Mouse (Mus musculus) layer of hippocampus, adult 9-10 months (tissue): Measurements from ENCODE around the gene Fam151b.

ENCODE experiments used
- DNase-seq: peaks from one replicate; pipeline ENCODE4 v3.0.0; 2022; ENCODE audit warnings: low spot score

Gene Fam151b

DNA sequence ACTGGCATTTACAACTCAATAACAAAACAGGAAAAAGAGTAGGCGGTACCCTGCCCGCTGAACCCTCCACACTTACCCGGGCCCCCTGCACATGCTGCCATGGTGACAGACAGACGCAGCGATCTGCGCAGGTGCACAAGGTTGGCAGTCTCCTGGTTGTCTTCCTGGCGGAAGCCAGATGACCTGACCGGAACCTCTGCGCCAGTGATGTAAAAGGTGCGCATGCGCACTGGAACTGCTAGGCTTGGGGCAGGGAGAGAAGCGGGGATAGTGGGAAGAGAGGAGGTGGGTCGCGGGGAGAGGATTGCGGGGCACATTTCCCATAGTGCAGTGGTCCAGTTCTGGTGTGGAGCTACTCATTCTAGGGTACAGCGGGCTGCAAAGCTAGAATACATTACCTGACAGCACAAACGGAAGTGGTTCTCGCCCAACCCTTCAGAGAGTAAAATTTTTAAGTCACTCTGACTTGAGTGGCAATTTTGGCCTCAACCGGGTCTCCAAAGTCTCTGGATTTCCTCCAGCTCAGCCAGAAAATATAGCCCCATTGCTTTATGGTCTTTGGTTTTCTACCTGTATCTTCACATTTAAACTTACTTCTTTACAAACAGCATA lies at the start of gene Fam151b:
Gene Fam151b, minus strand, starts transcription at position 164 of the 612 bp plus-strand sequence.
- peak; percentile 76 for DNase-seq

DNA sequence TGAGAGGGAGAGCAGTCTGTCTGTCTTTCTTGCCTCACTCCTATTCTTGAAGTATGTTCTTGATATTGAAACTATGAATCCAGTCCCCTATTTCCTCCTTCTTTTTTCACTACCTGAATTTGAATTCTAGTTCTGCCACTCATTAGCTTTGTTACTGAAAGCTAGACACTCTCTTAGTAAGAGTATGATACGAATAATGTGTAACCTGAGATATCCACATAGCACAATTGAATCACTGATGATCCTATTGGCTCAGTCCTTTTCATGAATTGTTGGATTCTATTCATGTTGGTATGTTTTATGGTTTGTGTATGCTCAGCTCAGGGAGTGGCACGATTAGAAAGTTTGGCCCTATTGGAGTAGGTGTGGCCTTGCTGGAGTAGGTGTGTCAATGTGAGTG lies 48.4 kb upstream of the Fam151b start:
- no peak for DNase-seq

DNA sequence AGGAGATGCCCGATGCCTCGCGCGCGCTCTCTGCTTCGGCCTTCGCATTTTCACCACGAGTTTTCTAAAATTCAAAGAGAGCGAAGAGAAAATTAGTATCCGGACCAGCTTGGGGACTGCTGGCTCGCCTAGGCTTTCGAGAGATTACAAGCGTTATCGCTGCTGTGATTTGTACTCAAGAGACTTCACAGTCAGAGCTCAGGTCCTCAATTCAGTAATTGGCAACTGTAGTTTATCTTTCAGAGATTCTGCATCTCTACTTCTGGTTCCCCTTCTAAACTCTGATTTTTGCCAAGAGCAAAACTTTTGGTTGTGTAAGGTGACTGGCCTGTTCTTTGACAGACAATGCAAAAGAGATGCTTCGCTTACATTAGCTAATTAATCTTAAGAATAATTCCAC lies 47.4 kb upstream of the Fam151b start:
- no peak for DNase-seq

DNA sequence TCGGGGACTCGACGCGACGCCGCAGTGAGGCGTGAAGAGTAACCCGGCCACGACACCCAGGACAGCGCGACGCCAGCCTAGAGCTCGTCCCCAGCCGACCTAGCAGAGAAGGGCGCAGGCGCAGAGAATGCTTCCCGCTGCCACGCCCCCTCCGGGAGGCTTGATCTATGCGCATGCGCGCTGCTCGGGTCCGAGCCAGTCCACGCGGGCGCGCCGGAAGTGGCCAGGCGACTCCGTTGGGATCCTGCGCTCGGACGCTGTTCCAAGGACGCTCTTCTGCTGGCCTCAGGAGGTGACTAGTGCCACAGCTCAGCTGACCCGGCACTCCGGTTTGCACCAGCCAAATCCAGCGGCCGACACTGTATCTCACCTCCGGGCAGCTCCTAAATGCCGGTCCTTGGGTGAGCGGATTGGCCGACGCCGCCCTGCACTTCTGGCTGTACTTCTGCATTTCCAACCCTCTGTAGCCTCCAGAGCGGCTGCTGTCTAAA lies 47.0 kb upstream of the Fam151b start, which contains the start of gene Zfyve16:
Gene Zfyve16, minus strand, starts transcription at position 148 of the 491 bp plus-strand sequence.
- DNase-seq: peak; percentile 91

DNA sequence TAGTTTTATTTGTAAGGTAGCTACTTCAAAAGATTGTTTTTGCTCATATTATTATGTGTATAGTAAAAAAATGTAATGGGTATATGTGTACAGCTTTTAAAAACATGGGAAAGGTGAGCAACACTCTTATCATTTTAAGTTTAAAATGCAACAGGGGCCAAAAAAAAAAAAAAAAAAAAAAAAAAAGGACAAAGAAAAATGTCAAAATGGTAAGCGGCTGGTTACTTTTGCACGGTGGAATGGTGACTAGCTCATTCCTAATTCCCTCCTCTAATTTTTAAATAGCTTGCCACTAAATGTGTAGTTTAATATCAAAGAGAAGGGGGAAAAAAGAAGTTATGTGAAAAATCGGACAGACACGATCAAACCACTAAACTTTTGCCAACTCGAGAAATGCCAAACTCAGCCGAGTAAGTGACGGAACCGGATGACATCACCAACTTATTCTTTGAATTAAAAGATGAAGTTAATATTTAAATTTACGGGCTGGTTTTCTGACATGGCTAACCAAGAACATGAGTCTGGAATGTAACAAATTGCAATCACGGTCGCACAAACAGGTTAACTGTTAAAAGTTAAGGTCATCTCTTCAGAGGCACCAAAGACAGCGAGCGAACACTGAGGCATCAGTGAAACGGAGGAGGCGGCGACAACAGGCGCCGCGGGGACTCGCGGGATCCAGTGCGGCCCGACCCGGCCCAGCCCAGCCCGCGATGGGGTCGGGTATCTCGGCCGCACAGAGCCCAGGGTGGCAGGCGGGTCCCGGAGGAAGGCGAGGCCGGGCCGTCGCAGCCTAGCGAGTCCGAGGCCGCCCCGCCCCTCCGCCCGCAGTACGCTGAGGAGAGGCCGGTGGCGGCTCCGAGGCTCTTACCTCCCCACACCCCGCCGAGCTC lies 46.3 kb upstream of the Fam151b start:
- no peak for DNase-seq

DNA sequence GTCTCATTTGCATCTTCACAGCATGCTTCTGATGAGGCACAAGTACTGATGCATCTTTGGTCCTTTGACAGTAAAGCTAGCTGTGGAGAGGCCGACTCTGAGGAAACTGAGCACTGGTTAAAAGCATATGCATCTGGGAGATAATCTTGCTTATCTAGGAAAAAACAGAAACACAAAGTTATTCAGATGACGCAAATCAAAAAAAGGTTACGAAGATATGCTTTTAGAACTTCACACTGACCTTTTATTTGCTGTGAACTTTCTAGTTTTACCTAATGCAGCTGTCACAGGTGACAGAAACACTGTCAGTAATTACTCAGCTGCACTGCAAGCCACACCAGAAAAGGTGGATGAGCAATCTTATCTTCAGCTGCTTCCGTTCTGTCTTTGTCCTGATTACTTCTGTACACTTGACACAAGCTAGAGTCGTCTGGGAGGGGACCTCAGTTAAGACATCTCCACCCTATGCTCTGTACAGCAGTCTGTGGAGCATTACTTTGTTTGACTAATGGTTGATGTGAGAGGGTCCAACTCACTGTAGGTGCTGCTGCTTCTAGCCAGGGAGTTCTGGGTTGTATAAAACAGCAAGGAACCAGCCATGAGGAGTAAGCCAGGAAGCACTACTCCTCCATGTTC lies 39.5 kb upstream of the Fam151b start:
- no peak for DNase-seq

DNA sequence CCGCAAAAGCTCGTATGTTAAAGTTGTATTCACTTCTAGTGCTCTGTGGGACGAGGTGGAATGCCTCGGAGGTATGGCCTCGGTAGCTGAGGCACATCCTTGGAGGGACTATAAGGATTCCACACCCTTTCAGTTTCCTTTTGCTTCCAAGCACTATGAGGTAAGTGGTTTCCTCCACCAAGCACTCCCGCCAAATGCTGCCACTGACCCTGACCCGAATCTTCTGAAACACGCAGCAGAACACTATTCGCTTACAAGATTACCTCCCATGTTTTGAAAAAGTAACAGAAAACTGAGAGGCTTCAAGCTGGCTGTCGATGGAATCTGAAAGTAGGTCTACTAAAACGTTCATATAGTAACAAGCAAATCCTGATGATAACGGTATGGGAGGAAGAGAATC lies 21.1 kb upstream of the Fam151b start:
- no peak for DNase-seq

DNA sequence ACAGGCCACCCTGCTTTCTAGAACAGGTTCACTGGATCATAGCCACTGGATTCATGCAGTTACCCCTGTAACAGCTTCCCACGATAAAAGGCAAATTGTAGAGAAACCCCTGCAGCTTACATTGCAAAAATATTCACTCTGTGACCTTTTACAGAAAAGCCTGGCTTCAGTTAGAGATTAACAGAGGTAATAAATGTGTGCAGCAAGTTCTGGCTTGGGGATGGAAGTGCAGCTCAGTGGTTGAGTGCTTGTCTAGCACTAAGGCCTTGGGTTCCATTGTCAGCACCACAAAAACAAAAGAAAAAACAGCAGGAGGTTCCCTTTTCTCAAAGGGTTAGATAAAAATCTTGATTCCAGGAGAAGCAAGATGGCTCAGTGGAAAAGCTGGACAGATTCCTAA lies 8.1 kb upstream of the Fam151b start:
- no peak for DNase-seq

DNA sequence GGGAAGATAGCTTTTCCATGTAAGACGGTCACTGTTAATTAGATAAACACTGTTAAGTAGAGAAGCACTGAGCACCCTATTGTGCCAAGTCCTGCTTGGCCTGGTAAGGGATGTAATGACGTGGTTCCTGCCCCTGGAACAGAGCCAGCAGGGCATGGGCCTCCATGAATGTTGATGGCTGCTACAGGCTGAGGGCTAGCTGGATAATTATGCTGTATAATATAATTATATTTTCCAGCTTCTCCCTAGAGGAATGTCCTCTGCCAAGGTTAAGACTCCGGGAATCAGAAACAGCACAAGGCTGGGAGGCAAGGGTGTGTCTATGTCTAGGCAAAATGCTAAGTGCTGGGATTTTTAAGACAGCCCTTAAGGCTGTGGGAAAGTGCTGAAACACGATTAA lies 7.0 kb upstream of the Fam151b start:
- no peak for DNase-seq

DNA sequence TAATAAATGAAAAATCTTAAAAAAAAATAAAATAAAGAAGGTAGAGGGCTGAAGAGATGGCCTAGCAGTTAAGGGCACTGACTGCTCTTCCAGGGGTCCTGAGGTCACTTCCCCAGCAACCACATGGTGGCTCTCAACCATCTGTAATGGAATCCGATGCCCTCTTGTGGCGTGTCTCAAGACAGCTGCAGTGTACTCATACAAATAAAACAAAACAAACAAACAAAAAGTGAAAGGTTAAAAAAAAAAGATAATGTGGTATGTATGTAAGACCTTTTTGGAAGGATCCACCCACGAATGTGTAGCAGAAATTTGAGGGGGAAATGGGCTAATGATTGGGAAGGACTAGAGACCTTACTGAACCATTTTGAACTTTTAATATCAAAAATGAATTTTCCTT lies 467 bp downstream of the Fam151b start:
- peak; percentile 26 for DNase-seq

DNA sequence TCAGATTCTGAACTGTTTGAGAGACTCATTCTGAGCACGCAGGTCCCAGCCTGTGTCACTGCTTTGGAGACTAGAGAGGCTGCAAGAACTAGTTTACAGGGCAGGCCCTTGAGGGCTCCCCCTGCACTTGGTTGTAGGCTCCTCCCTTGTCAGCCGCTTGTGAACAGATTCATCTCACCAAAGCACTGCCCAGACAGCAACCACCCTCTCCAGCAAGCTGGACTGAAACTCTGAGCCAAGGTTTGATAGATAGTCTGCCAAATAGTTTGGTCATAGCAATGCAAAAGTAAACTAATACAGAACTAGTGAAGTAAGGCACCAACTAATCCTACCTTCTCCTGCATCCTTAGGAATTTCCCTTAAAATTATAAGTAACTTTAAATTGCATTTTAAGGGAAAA lies 13.7 kb downstream of the Fam151b start:
- DNase-seq: no peak

DNA sequence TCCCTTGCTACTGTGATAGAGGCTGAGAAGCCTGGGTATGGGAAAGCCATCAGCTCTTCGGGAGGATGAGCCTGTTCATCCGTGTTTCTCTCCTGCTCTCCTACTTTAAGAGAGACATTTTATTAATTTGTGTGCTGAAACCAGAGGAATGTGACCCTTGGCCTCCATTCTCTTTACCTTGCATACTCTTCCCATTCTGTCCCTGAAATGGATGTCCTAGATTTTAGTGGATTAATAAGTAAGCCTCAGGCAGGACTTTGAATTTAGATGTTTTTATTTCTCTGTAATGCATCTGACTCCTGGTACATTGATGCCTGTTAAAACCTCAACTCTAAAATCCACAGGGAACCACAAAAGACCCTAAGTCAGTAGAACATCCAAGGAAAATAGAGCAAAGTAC lies 14.4 kb downstream of the Fam151b start:
- no peak for DNase-seq

DNA sequence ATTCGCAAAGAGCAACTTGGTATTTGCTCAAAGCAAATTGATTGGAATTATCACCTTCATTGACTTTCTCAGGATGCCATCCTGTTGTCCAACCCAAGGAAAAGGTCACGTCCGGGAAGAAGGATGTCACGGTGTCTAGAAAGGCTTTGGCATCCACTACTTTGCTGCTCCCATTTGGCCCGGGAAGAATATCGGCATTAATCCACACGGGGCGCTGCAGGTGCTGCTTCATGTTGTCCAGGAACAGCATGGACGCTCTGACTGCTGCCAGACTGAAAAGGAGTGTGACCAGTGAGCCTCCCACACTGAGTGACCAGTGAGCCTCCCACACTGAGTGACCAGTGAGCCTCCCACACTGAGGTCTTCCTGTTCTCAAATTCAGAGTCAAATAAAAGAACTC lies 15.9 kb downstream of the Fam151b start:
- no peak for DNase-seq

DNA sequence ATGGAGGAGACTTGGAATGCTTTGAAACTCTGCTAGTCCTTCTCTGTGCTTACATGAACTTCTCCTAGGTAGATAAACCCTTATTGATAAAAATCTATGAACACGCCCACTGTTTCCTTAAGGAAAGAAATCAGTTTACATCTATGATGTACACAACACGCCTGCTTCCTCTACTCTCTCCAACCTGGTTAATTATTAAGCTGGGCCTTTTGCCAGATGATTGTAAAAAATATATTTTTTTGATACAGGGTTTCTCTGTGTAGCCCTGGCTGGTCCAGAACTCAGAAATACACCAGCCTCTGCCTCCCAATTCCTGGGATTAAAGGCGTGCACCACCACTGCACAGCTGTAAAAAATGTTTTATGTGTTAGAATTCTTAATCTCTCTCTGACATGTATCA lies 19.1 kb downstream of the Fam151b start:
- DNase-seq: no peak

DNA sequence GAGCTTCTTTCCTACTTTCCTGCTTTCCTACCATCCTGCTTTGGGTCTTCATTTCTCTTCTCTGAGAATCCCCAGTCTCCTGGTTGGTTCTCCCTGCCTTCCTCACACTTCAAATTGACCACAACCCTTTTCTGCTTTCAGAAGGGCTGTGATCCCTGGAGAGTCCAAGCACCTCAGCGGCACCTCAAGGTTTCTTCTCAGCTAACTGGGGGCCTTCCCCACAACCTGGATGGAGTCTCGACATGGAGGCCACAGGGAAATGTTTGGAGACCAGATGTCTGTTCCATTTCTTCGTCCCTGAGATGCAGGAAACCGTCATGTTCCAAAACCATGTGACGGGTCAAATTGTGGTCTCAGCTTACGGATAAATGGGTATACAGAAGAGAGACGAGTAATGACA lies 36.9 kb downstream of the Fam151b start:
- no peak for DNase-seq

DNA sequence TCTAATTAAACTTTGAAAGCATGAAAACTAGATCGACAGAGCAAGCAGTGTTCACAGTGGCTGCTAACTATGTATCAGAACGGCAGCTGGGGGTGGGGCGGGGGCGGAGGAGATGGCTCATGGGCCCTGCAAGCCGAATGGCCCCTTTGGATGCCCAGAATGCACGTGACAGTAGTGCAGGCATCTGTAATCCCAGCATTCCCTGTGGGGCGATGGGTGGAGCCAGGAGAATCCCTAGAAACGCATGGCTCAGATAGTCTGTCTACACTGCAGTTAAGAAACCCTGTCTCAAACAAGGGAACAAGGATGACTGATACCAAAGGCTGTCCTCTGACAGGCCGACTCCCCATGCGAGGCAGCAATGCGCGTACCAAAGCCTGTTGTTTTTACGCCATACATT lies 43.5 kb downstream of the Fam151b start:
- no peak for DNase-seq

DNA sequence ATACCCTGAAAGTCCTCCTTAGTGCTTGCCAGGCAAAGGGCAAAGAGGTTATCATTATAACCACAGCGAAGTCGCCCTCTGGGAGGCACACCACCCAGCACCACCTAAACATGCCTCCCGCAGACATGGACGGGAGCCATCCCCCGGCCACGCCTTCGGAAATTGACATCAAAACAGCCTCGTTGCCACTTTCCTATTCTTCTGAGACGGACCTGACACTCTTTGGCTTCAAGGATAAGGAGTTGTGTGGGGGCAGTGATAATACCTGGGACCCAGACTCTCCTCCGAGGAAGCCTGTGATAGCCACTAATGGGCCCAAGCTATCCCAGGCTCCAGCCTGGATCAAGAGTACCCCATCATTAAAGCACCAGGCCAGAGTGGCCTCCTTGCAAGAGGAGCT lies 45.2 kb downstream of the Fam151b start:
- DNase-seq: no peak

DNA sequence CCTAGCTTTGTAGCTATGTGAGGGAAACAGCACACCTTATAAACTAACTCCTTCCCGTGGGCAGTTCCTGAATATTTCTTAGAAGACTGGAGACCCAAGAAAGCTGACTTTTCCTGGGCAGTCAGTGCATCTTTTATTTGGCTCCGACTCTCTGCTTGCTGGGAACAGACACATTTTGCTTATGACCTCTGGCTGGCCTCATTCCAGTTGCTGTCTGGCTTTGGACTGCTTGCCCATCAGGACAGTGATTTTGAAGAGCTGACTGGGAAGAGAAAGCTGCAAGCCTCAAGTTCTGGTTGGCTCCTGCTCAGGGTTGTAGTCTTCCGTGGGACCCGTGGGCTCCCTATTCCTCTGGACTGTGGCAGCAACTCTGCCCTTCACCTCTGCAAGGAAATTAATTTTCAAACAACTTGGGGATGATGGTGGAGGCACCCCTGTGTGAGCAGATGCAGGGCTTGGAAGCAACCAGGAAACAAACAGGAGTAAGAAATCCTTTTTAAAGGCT lies 56.4 kb downstream of the Fam151b start:
- no peak for DNase-seq

DNA sequence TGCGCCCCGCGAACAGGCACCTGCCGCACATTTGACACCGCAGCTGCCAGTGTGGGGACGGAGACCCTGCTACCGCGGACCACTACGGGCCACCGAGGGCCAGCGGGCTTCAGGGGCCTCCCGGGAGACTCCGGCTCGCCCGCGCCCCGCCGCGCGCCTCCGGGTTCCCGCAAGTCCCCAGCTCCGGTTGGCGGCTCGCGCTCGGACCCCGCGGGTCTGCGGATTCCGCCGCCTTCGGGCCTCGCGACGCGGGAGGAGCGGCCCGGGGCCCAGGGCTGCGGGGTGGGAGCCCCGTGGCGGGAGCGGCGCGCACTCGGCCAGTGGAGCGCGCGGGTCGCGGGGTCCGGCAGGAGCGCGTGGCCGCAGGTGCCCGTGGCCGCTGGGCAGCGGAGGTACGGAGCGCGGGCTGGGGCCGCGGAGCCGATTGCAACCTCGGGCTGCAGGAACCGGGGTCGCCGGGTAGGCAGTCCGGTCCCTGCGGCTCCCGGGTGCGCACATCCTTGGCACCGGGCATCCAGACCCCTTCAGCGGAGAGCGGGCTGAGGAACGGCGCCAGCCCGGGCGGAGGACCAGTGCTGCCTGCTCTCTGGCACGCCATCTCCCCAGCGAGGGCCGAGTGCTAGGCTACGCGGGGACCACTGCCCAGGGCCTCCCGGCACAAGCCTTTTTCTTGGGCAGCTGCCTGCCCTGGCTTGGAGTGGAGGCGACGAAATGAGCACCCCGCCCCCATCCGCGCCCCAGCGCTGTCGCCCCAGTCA lies 57.3 kb downstream of the Fam151b start:
- no peak for DNase-seq

DNA sequence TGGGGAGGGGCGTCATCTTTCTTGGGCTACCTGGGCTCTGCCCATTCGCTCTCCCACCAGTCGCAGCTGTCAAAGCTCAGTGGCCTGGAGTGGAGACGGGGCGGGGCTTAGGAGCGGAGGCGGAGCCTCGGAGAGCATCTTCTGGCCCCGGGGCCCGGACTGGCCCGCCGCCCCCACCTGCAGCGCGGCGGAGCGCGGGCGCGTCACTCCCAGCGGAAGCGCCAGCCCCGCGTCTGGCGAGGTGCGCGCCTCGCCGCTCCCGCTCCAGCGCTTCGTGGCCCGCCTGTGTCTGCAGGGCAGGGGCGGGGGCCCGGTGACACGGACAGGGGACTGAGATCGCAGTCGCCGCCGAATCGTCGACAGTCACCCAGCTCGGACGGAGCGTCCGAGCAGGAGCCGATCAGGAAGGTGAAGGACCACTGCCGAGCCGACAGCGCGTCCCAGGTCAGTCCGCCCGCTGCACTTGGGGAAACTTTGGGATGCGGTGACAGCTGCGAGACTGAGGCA lies 58.0 kb downstream of the Fam151b start, which contains the start of gene Ankrd34b:
Gene Ankrd34b, plus strand, starts transcription at position 139 of the 507 bp plus-strand sequence.
- no peak for DNase-seq

DNA sequence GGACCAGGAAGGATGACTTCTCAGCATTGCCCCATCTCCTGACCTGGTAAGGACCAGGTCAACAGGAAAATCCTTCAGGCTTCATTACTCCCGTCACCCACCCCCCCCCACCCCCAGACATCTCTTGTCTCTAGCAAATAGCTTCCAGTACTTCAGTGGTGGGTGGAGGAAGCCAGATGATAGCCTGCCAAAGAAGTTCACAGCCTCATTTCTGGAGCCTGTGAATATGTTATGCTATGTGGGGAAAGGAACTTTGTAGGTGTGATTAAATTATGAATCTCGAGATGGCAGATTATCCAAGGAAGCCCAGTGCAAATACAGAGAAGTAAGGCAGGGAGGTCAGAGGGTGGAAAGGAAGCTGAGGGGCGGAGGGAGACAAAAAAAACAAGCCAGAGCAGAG lies 60.1 kb downstream of the Fam151b start:
- DNase-seq: no peak

DNA sequence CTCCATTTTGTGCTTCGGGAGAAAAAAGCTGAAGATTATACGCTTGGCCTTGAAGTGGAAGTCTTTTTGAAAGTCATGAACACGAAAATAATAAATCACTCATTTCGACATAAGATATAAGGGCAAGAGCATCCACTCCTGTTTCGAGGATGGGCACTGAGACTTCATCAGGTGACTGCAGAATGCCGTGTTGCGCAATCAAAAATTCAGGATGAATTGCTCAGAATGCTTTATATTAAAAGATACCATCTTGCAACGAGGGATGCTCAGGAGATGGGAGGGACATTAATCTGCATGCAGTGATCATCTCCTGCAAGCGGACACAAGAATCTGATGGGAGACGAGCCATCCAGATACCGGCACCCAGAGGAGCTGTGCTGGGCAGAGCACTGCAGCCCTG lies 64.2 kb downstream of the Fam151b start:
- DNase-seq: no peak
